Mouse (Mus musculus): Measurements from ENCODE around the gene Nudt17.

GRCm38 (mm10) chr3:96744348-96744747 is 36.0 kb upstream of the Nudt17 start:
- TF ChIP-seq POLR2A (IDR thresholded peaks at IDR 0.05; ENCODE audit: low read depth, low read length) (no peak), CTCF (IDR thresholded peaks at IDR 0.05; ENCODE audit: extremely low read depth, insufficient read depth, insufficient read length, insufficient replicate concordance) (no peak)
